Mouse (Mus musculus) hindbrain, embryonic 11.5 days (tissue): ENCODE measurements around the gene P2ry6. TPM values are rescaled to one million over a fixed set of nuclear protein-coding genes. Genes with fewer than 3 reads are reported as not detected.

Experiments used
- ATAC-seq: fragments of 200-750 bp; cut with Nextera tagmentation; 2 replicates; pipeline ENCODE4 v1.8.0; 2017; ENCODE audit warnings: mild to moderate bottlenecking, moderate TSS enrichment, moderate library complexity; ENCODE audit not compliant: low FRiP score
- DNase-seq: peaks from one replicate; pipeline ENCODE4 v3.0.0-alpha.2; 2015; ENCODE audit warnings: low spot score
- H3K27ac ChIP-seq: fragments of 300-500 bp; sonication (generic); 2 replicates; pipeline ENCODE4 v1.5.1; 2014; ENCODE audit warnings: mild to moderate bottlenecking, low read depth, low read length
- H3K27me3 ChIP-seq: fragments of 300-500 bp; sonication (generic); 2 replicates; pipeline ENCODE4 v1.6.1; 2014; ENCODE audit warnings: mild to moderate bottlenecking, low read length, moderate library complexity, mixed read lengths; ENCODE audit not compliant: control insufficient read depth, insufficient read depth
- H3K36me3 ChIP-seq: fragments of 300-500 bp; sonication (generic); 2 replicates; pipeline ENCODE4 v1.6.1; 2014; ENCODE audit warnings: mild to moderate bottlenecking, low read length, moderate library complexity, mixed read lengths; ENCODE audit not compliant: control insufficient read depth, insufficient read depth
- H3K4me1 ChIP-seq: fragments of 300-500 bp; sonication (generic); replicated peaks from 2 replicates; pipeline ENCODE4 v1.6.1; 2014; ENCODE audit warnings: low read length, mixed read lengths; ENCODE audit not compliant: control insufficient read depth, insufficient read depth
- H3K4me2 ChIP-seq: fragments of 300-500 bp; sonication (generic); replicated peaks from 2 replicates; pipeline ENCODE4 v1.6.1; 2014; ENCODE audit warnings: mild to moderate bottlenecking, low read depth, low read length
- H3K4me3 ChIP-seq: fragments of 300-500 bp; sonication (generic); 2 replicates; pipeline ENCODE4 v1.5.1; 2014; ENCODE audit warnings: low read depth, low read length
- H3K9ac ChIP-seq: fragments of 300-500 bp; sonication (generic); 2 replicates; pipeline ENCODE4 v1.6.1; 2014; ENCODE audit warnings: low read depth, low read length
- H3K9me3 ChIP-seq: fragments of 300-500 bp; sonication (generic); 2 replicates; pipeline ENCODE4 v1.6.1; 2016; ENCODE audit warnings: low read length; ENCODE audit not compliant: control insufficient read depth
- WGBS: fragments of 180-500 bp; shearing (Covaris S2); extraction: QIAGEN DNeasy Blood & Tissue Kit; methylation state at CpG from one replicate; pipeline ENCODE4 v1.1.7; 2014; 5-methylcytosine and 5-hydroxymethylcytosine counted together
- polyA plus RNA-seq: library from polyadenylated mRNA; unstranded; fragments of >200 nt; fragmentation: Nextera tagmentation; extraction: Ambion mirVana; gene quantifications from 2 replicates; pipeline ENCODE4 v1.2.1, GENCODE M21; 2014

The P2ry6 gene
- polyA plus RNA-seq, 1 experiment from 2014 or later: 3.3 TPM

DNA sequence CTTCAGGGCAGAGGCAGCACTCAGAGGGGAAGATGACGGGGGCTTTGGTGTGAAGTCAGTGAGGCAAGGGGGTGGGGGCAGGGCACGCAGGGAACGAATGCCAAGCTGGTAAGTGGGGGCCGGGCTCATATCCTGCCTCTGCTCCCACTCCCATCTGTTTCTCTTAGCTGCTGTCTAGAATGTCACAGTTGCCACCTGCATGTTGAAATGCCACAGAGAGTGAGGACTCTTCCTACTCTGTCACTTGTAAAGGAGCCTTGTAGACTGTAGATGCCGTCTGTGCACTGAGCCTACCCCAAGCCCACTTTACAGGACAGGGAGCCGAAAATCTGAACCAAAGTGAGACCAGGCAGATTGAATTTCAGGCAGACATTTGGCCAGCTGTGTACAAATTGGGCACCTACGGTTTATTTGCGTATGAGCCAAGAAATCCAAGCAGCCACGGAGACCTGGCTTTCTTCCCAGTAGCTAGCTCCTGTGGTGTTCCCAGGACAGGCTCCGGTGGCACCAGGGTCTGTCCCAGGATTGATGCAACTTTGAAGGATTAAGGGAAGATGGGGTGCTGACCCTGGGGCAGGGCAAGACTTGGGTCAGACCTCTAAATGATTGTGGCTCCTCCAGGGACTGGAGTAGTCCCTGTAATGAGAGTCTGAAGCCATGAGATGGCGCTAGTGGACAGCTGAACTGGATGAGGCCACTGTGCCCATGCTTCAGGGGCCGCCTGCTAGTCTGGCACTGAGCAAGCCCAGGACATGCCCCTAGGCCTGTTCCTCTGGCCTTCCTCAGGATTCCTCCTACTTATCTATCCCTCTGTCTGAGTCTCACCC is 31.4 kb downstream of the P2ry6 start:
- 56% methylated on average over 12 of the region's 12 CpGs for WGBS
- Histone ChIP-seq H3K9ac (no peak overlapping the region), H3K36me3 (no peaks in the 10 kb centered on the region), H3K4me1 (no peaks in the 10 kb centered on the region), H3K4me2 (no peak overlapping the region), H3K27ac (no peak overlapping the region), H3K4me3 (no peak overlapping the region), H3K27me3 (no peaks in the 10 kb centered on the region), H3K9me3 (no peaks in the 10 kb centered on the region)
- peak; percentile 35; the same call in 1 of the 2 replicates for ATAC-seq
- DNase-seq: peak; percentile 81

DNA sequence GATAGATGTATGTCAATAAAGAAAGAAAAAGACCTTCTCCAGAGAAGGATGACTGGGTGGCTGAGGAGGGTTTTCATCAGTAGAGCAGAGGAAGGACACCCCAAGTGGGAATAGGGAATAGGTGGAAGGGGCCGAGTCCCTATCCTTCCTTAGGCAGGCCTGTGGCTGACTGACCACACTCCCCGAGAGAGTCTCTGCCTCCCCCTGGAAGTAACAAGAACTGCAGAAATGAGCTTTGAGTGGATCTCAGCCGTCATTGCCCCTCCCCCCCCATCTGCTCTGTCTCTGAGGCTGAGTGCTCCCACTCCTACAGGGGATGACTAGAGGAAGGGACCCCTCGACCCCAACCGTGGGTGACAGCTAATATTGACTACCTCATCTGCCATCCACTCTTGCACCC is 33.3 kb downstream of the P2ry6 start:
- H3K27me3 ChIP-seq: no peaks in the 10 kb centered on the region
- H3K4me3 ChIP-seq: no peak overlapping the region
- no peaks in the 10 kb centered on the region for H3K36me3 ChIP-seq
- peak; percentile 31 for DNase-seq
- ATAC-seq: no peak
- no peak overlapping the region for H3K9ac ChIP-seq
- no peak overlapping the region for H3K4me2 ChIP-seq
- H3K27ac ChIP-seq: no peak overlapping the region
- 40% methylated on average over 5 of the region's 5 CpGs for WGBS
- H3K4me1 ChIP-seq: no peaks in the 10 kb centered on the region
- H3K9me3 ChIP-seq: no peaks in the 10 kb centered on the region

DNA sequence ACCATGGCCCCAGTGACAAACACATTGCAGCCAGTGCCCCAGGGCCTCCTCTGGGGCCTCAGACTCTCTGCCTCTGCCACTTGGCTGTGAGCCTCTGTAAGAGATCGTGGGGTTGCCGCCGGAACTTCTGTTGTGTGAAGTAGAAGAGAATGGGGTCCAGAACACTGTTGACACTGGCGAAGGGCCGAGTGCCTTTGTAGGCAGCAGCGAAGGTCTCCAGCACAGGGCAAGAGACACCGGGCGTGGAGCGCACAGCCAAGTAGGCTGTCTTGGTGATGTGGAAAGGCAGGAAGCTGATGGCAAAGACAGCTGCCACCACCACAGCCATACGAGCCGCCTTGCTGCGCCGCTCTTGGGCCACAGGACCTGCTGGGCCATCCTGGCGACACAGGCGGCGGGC is 36.3 kb downstream of the P2ry6 start:
- DNase-seq (no peak), ATAC-seq (no peak)
- no peaks in the 10 kb centered on the region for H3K9me3 ChIP-seq
- no peak overlapping the region for H3K27ac ChIP-seq
- no peaks in the 10 kb centered on the region for H3K4me1 ChIP-seq
- 89% methylated on average over 16 of the region's 16 CpGs for WGBS
- H3K4me2 ChIP-seq: no peak overlapping the region
- H3K27me3 ChIP-seq: no peaks in the 10 kb centered on the region
- H3K9ac ChIP-seq: no peak overlapping the region
- no peak overlapping the region for H3K4me3 ChIP-seq
- no peaks in the 10 kb centered on the region for H3K36me3 ChIP-seq

DNA sequence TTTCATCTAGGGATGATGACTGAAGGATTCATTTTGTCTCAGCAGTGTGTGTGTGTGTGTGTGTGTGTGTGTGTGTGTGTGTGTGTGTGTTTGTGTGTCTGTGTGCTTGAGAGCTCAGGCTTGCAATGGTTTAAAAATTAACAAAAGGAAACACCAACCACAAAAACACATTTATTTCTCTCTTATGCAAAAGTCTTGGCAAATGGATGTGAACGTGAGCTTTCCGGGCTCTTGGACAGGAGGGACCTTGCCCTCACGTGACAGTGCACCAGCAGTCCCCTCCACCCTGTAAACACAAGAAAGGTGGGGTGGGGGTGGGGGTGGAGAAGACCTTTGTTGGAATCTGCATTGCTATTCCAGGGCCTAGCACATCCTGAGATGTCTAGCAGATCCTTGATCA is 37.0 kb downstream of the P2ry6 start:
- H3K4me2 ChIP-seq: no peak overlapping the region
- no peak for DNase-seq
- no peak overlapping the region for H3K9ac ChIP-seq
- WGBS: 85% methylated on average over 3 of the region's 3 CpGs
- H3K27me3 ChIP-seq: no peaks in the 10 kb centered on the region
- H3K9me3 ChIP-seq: no peaks in the 10 kb centered on the region
- no peak overlapping the region for H3K4me3 ChIP-seq
- H3K4me1 ChIP-seq: no peaks in the 10 kb centered on the region
- ATAC-seq: no peak
- H3K36me3 ChIP-seq: no peaks in the 10 kb centered on the region
- no peak overlapping the region for H3K27ac ChIP-seq

DNA sequence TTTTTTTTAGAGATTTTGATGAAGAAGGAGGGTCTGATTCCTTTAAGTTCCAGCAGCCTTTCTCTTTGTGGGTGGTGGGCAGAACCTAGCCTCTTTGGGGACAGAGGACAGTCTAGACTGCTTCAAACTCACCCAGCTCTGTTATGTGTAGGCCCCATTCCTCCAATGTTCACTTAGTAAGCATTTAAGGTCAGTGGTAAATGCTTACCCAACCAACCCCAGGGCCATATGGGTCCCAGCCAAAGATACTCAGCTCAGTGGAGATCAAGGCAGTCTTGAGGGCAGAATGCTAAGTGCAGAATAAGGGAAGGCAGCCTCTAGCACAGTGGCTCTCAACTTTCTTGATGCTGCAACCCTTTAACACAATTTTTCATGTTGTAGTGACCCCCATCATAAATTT is 40.9 kb downstream of the P2ry6 start:
- Histone ChIP-seq H3K4me2 (no peak overlapping the region), H3K9me3 (no peaks in the 10 kb centered on the region), H3K36me3 (no peaks in the 10 kb centered on the region), H3K27me3 (peaks cover 3% of the 10 kb centered on the region; the same call in 1 of the 2 replicates), H3K9ac (no peak overlapping the region), H3K4me1 (peaks cover 17% of the 10 kb centered on the region), H3K4me3 (no peak overlapping the region), H3K27ac (no peak overlapping the region)
- DNase-seq (no peak), ATAC-seq (no peak)

DNA sequence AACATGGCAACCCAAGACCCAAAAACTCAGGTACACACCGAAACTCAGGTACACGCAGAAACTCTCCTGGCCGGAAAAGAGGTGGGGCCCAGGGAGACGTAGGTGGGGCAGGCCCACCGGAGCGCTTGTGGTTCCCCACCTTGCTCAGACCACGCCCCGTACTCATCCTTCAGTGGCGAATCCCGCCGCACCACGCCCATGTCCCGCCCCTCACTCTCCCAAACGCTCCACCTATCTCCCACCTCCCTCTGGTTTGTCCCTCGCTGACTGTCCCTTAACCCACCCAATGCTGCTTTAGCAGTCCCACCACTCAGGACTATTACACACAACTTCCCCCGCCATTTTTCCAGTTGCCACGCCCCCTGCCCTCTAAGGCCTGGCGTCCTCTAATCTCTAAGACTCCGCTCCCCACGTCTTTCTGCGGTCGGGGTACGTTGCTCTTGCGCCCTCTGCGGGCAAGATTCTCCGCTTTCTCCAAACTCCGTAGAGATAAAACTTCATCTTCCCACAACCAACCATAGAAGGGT is 41.9 kb downstream of the P2ry6 start:
- H3K36me3 ChIP-seq: no peaks in the 10 kb centered on the region
- peak overlapping the region; percentile 61 for H3K9ac ChIP-seq
- no peaks in the 10 kb centered on the region for H3K9me3 ChIP-seq
- H3K27ac ChIP-seq: peak overlapping the region; percentile 82
- peak overlapping the region; percentile 92 for H3K4me2 ChIP-seq
- H3K27me3 ChIP-seq: peaks cover 3% of the 10 kb centered on the region; the same call in 1 of the 2 replicates
- peaks cover 22% of the 10 kb centered on the region for H3K4me1 ChIP-seq
- DNase-seq: peak; percentile 93
- WGBS: under 1% methylated on average over 27 of the region's 27 CpGs
- peak overlapping the region; percentile 61 for H3K4me3 ChIP-seq
- ATAC-seq: peak; percentile 88

DNA sequence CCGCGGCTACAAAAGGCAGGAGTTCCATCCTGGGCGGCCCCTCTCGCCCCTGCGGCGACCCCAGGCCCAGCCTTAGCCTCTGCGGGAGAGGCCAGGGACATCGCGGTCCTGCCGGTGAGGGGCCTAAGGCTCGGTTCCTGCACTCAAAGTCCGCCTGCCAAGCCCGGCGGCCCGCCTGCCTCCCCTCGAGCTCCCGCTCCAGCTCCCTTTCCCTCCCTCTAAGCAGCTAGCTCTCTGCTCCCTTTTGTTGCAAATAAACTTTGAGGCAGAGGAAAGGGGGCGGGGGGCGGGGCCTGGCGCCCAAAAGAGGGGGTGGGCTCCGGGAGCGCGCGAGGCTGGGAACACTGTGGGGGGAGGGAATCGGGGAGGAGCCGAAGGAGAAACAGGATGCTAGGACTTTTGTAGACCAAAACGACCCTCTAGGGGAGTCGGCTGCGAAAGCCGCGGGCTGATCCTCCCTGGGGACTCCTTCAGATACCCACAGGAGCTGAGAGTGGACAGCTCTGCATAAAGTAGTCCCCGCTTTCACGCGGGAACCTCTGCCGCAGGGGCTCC is 42.4 kb downstream of the P2ry6 start, which contains the start of gene Arhgef17:
Gene Arhgef17, minus strand, starts transcription at position 182 of the 555 bp plus-strand sequence.
- under 1% methylated on average over 35 of the region's 35 CpGs for whole genome bisulfite sequencing
- peaks cover 28% of the 10 kb centered on the region for H3K4me1 ChIP-seq

DNA sequence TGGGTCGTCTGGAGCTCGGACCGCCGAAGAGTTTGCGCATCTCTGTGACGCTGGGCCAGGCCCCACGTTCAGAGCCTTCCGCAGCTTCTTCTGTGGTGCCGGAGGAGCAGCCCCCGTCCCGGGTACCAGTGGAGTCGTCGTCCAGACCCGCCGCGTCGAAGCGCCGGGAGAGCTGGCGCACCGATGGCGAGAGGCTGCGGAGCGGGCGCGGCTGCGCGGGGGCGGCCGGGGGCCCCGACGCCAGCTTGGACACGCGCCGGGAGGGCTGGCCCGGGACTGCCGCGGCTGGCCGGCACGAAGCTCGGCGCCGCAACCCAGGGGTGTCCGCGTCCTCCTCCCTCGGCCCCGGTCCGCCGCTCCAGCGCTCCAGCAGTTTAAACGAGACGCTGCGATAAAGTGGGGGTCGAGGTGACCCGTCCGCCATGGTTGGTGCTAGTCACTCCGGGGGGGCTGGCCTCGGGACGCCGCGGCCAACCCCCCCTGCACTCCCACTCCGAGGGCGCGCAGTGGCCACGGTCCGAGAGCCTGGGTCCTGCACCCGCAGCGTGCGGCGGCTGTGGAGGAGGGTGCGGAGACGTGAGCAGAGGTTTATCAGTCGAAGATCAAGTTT is 43.0 kb downstream of the P2ry6 start:
- peak overlapping the region; percentile 92 for H3K4me2 ChIP-seq
- H3K9me3 ChIP-seq: no peaks in the 10 kb centered on the region
- ATAC-seq (peak; percentile 25), DNase-seq (no peak)
- H3K9ac ChIP-seq: peak overlapping the region; percentile 61
- H3K36me3 ChIP-seq: no peaks in the 10 kb centered on the region
- WGBS: under 1% methylated on average over 73 of the region's 73 CpGs
- peaks cover 31% of the 10 kb centered on the region for H3K4me1 ChIP-seq
- H3K27me3 ChIP-seq: peaks cover 3% of the 10 kb centered on the region; the same call in 1 of the 2 replicates
- peak overlapping the region; percentile 82 for H3K27ac ChIP-seq
- peak overlapping the region; percentile 61 for H3K4me3 ChIP-seq

More for the DNA sequence above, 42.4 kb downstream of the P2ry6 start, which contains the start of gene Arhgef17:
- Histone ChIP-seq H3K9ac (peak within 1 kb of the TSS; percentile 61), H3K4me2 (peak within 1 kb of the TSS; percentile 92), H3K27ac (peak within 1 kb of the TSS; percentile 82), H3K36me3 (no peaks in the 10 kb centered on the region), H3K9me3 (no peaks in the 10 kb centered on the region), H3K27me3 (peaks cover 3% of the 10 kb centered on the region; the same call in 1 of the 2 replicates), H3K4me3 (peak within 1 kb of the TSS; percentile 61)
- DNase-seq: peak; percentile 83
- ATAC-seq: peak; percentile 70
